ENCODE assay signal across 20 mouse cellular contexts in genomic region chr10:42888241-42888640, GRCm38 (mm10). TPM values are rescaled to one million over a fixed set of nuclear protein-coding genes. Genes with fewer than 3 reads are reported as not detected.
A peak's percentile ranks its signal among the peaks of the same experiment; 100 is the strongest.
DNase-seq lines count a peak whose midpoint lies in the region; ATAC-seq and TF ChIP-seq lines count a peak whose summit lies in the region.
"Had no signal": no experiment of that assay in that cellular context is flagged by ENCODE, and none has a peak within 500 bp of the region (broad histone marks: within the 10 kb centered on the region; RNA-seq: fewer than 3 reads in every experiment).

No protein-coding gene starts in this region.

- peak; percentile 76 for ATAC-seq in megakaryocyte, adult 5-6 weeks (ENCODE audit: poor library complexity, severe bottlenecking)
- ATAC-seq in forebrain, embryonic 15.5 days (replicated peaks) = no peak
- ATAC-seq: forebrain, postnatal 0 days; hindbrain, postnatal 0 days; midbrain, embryonic 15.5 days had no signal

- H3K9ac ChIP-seq in heart, adult 2 months (ENCODE audit: low read depth, low read length) = no peak overlapping the region
- H3K9ac ChIP-seq in forebrain, embryonic 15.5 days (replicated peaks) = no peak overlapping the region
- H3K9ac ChIP-seq: embryonic facial prominence, embryonic 15.5 days; forebrain, postnatal 0 days; limb, embryonic 12.5 days; liver, embryonic 15.5 days; midbrain, embryonic 15.5 days; neural tube, embryonic 13.5 days had no signal

- no peak for TF ChIP-seq EP300 in heart, adult 2 months (IDR thresholded peaks at IDR 0.05; ENCODE audit: insufficient read depth, low read depth, low read length)

- no peak for TF ChIP-seq CTCF in heart, adult 2 months (IDR thresholded peaks at IDR 0.05)

- H3K27me3 ChIP-seq in heart, adult 2 months (ENCODE audit: control insufficient read depth, insufficient read depth, low read length) = no peaks in the 10 kb centered on the region
- H3K27me3 ChIP-seq in forebrain, embryonic 15.5 days = no peaks in the 10 kb centered on the region
- H3K27me3 ChIP-seq: embryonic facial prominence, embryonic 15.5 days; limb, embryonic 12.5 days; liver, embryonic 15.5 days; midbrain, embryonic 15.5 days; neural tube, embryonic 13.5 days had no signal

- no peak for TF ChIP-seq POLR2A in heart, adult 2 months (IDR thresholded peaks at IDR 0.05; ENCODE audit: insufficient read depth, low read depth, low read length)

- no peaks in the 10 kb centered on the region for H3K36me3 ChIP-seq in heart, adult 2 months (ENCODE audit: control insufficient read depth, insufficient read depth, low read length)
- H3K36me3 ChIP-seq in forebrain, embryonic 15.5 days = no peaks in the 10 kb centered on the region
- H3K36me3 ChIP-seq: embryonic facial prominence, embryonic 15.5 days; limb, embryonic 12.5 days; liver, embryonic 15.5 days; midbrain, embryonic 15.5 days; neural tube, embryonic 13.5 days had no signal

- 66% methylated on average over 5 of the region's 5 CpGs for WGBS in heart, adult 2 months
- WGBS in forebrain, embryonic 15.5 days = 90% methylated on average over 5 of the region's 5 CpGs

- intact Hi-C loops in heart, adult 2 months (cut with DNase I) = no loop called here

- H3K9me3 ChIP-seq in forebrain, embryonic 15.5 days = no peaks in the 10 kb centered on the region
- H3K9me3 ChIP-seq: embryonic facial prominence, embryonic 15.5 days; limb, embryonic 12.5 days; liver, embryonic 15.5 days; midbrain, embryonic 15.5 days; neural tube, embryonic 13.5 days had no signal

- DNase-seq in heart, adult 11 months = peak; percentile 76
- no peak for DNase-seq in heart, adult 2 months
- DNase-seq in CD8-positive naive resting alpha-beta T cell, adult 2 months (ENCODE audit: low read depth in 2 of 2, low spot score in 2 of 2) = peak; percentile 59 to 71
- peak; percentile 68 for DNase-seq in thymus, postnatal 0 days (ENCODE audit: low spot score)
- no peak for DNase-seq in kidney, adult 9 months
- no peak for DNase-seq in spleen, postnatal 14 days (ENCODE audit: low spot score in 2 of 2)
- DNase-seq: cerebellum, adult 2 months; forebrain, postnatal 0 days; heart, adult 18-20 months; kidney, postnatal 14 days; lung, postnatal 36 days; right cerebral cortex, adult 18-20 months had no signal

- H3K79me2 ChIP-seq in heart, adult 2 months (replicated peaks; ENCODE audit: control insufficient read depth, insufficient read depth, low read length) = no peaks in the 10 kb centered on the region

- H3K27ac ChIP-seq in heart, adult 2 months = no peak overlapping the region
- no peak overlapping the region for H3K27ac ChIP-seq in forebrain, embryonic 15.5 days (replicated peaks)
- H3K27ac ChIP-seq: embryonic facial prominence, embryonic 15.5 days; hindbrain, postnatal 0 days; limb, embryonic 12.5 days; liver, embryonic 15.5 days; midbrain, embryonic 15.5 days; neural tube, embryonic 13.5 days had no signal

- H3K4me1 ChIP-seq in heart, adult 2 months (ENCODE audit: control insufficient read depth, insufficient read depth, low read length) = peaks cover 1% of the 10 kb centered on the region
- H3K4me1 ChIP-seq in forebrain, embryonic 15.5 days = peaks cover 4% of the 10 kb centered on the region
- H3K4me1 ChIP-seq: embryonic facial prominence, embryonic 15.5 days; limb, embryonic 12.5 days; liver, embryonic 15.5 days; midbrain, embryonic 15.5 days had no signal

- H3K4me2 ChIP-seq in forebrain, embryonic 15.5 days (replicated peaks) = no peak overlapping the region
- H3K4me2 ChIP-seq: embryonic facial prominence, embryonic 15.5 days; limb, embryonic 12.5 days; liver, embryonic 15.5 days; midbrain, embryonic 15.5 days; neural tube, embryonic 13.5 days had no signal

- no peak overlapping the region for H3K4me3 ChIP-seq in heart, adult 2 months
- H3K4me3 ChIP-seq in forebrain, embryonic 15.5 days = no peak overlapping the region
- H3K4me3 ChIP-seq: embryonic facial prominence, embryonic 15.5 days; limb, embryonic 12.5 days; liver, embryonic 15.5 days; midbrain, embryonic 15.5 days; neural tube, embryonic 13.5 days had no signal

RNA-seq across cellular contexts. Expression of gene Scml4, which starts 28.1 kb away (rescaled TPM):
- total RNA-seq in heart, adult 2 months (2021) = 1 to 10 TPM in 1 of 2 experiments, under 1 TPM in 1; 0.84 to 1.3 TPM
- polyA plus RNA-seq in heart, adult 2 months (2012; rRNA removed) = 1.3 and 2.1 TPM in 2 replicates
- total RNA-seq in megakaryocyte, adult 5-6 weeks (2015) = 0.42 and 0.64 TPM in 2 replicates
- total RNA-seq in megakaryocyte, adult 5-6 weeks (2017) = 0.41 and 0.48 TPM in 2 replicates
- polyA plus RNA-seq in thymus, postnatal 0 days (2015; fragmentation: Nextera tagmentation; extraction: Ambion mirVana) = 8.5 and 12.1 TPM in 2 replicates
- 9.2 and 9.6 TPM in 2 replicates for polyA plus RNA-seq in forebrain, embryonic 15.5 days (2015; fragmentation: Nextera tagmentation; extraction: Ambion mirVana)

Comparison
In these comparisons a context has a peak if more than half of its experiments do, and no peak if none do; other contexts are left out.
1. DNase-seq: peak in heart, adult 11 months (single experiment), CD8-positive naive resting alpha-beta T cell, adult 2 months (2 of 2) and thymus, postnatal 0 days (single experiment); none in heart, adult 2 months (0 of 2), kidney, adult 9 months (single experiment) and spleen, postnatal 14 days (0 of 2).